Mouse (Mus musculus) hindbrain, postnatal 0 days (tissue): ENCODE results near the gene Tmem174. TPM values are rescaled to one million over a fixed set of nuclear protein-coding genes. Genes with fewer than 3 reads are reported as not detected.

Experiments
- ATAC-seq: fragments of 200-750 bp; cut with Nextera tagmentation; 2 replicates; pipeline ENCODE4 v1.8.0; 2017; ENCODE audit warnings: mild to moderate bottlenecking, moderate TSS enrichment, moderate library complexity
- DNase-seq: peaks from one replicate; pipeline ENCODE4 v3.0.0-alpha.2; 2015; ENCODE audit warnings: low spot score
- H3K27ac ChIP-seq: fragments of 300-500 bp; sonication (generic); 2 replicates; pipeline ENCODE4 v1.5.1; 2014; ENCODE audit warnings: mild to moderate bottlenecking
- H3K27me3 ChIP-seq: fragments of 300-500 bp; sonication (generic); 2 replicates; pipeline ENCODE4 v1.6.1; 2014; ENCODE audit warnings: low read length, mixed read lengths; ENCODE audit not compliant: insufficient read depth
- H3K36me3 ChIP-seq: fragments of 300-500 bp; sonication (generic); 2 replicates; pipeline ENCODE4 v1.6.1; 2014; ENCODE audit warnings: low read length, mixed read lengths; ENCODE audit not compliant: insufficient read depth
- H3K4me1 ChIP-seq: fragments of 300-500 bp; sonication (generic); 2 replicates; pipeline ENCODE4 v1.6.1; 2014; ENCODE audit warnings: antibody characterized with exemption, low read length, mixed read lengths; ENCODE audit not compliant: insufficient read depth
- H3K4me2 ChIP-seq: fragments of 300-500 bp; sonication (generic); 2 replicates; pipeline ENCODE4 v1.6.1; 2014; ENCODE audit warnings: low read depth, mild to moderate bottlenecking, low read length, moderate library complexity, mixed read lengths
- H3K4me3 ChIP-seq: fragments of 300-500 bp; sonication (generic); 2 replicates; pipeline ENCODE4 v1.5.1; 2014; ENCODE audit warnings: low read length
- H3K9ac ChIP-seq: fragments of 300-500 bp; sonication (generic); replicated peaks from 2 replicates; pipeline ENCODE4 v1.6.1; 2014; ENCODE audit warnings: mild to moderate bottlenecking, low read length, moderate library complexity, mixed read lengths
- H3K9me3 ChIP-seq: fragments of 300-500 bp; sonication (generic); 2 replicates; pipeline ENCODE4 v1.6.1; 2016; ENCODE audit warnings: low read length, mixed read lengths
- CTCF ChIP-seq: IDR thresholded peaks from 2 replicates; pipeline ENCODE4 v1.5.1; 2016; ENCODE audit warnings: antibody characterized with exemption, control low read depth, low read depth
- WGBS: fragments of 180-500 bp; shearing (Covaris S2); extraction: QIAGEN DNeasy Blood & Tissue Kit; methylation state at CpG from one replicate; pipeline ENCODE4 v1.1.7; 2014; 5-methylcytosine and 5-hydroxymethylcytosine counted together
- polyA plus RNA-seq: library from polyadenylated mRNA; unstranded; fragments of >200 nt; fragmentation: Nextera tagmentation; extraction: Ambion mirVana; gene quantifications from 2 replicates; pipeline ENCODE4 v1.2.1, GENCODE M21; 2015
- total RNA-seq: library from RNA; depleted of rRNA; stranded (reverse); fragments of >200 nt; gene quantifications from 2 replicates; pipeline ENCODE4 v1.2.3, GENCODE M21; 2014

Gene Tmem174
- total and polyA plus RNA-seq, 2 experiments from 2014 or later: 0.10 TPM; not detected in 1

GRCm38 (mm10) chr13:98652194-98652593 is 15.0 kb upstream of the Tmem174 start:
- no peak overlapping the region for H3K4me2 ChIP-seq
- TF ChIP-seq CTCF: no peak
- DNase-seq (no peak), ATAC-seq (no peak)
- H3K4me3 ChIP-seq: no peak overlapping the region
- WGBS: 92% methylated on average over 2 of the region's 2 CpGs
- no peaks in the 10 kb centered on the region for H3K27me3 ChIP-seq
- H3K36me3 ChIP-seq: no peaks in the 10 kb centered on the region
- H3K4me1 ChIP-seq: peaks cover 15% of the 10 kb centered on the region
- H3K9me3 ChIP-seq: no peaks in the 10 kb centered on the region
- no peak overlapping the region for H3K27ac ChIP-seq
- H3K9ac ChIP-seq: no peak overlapping the region

DNA sequence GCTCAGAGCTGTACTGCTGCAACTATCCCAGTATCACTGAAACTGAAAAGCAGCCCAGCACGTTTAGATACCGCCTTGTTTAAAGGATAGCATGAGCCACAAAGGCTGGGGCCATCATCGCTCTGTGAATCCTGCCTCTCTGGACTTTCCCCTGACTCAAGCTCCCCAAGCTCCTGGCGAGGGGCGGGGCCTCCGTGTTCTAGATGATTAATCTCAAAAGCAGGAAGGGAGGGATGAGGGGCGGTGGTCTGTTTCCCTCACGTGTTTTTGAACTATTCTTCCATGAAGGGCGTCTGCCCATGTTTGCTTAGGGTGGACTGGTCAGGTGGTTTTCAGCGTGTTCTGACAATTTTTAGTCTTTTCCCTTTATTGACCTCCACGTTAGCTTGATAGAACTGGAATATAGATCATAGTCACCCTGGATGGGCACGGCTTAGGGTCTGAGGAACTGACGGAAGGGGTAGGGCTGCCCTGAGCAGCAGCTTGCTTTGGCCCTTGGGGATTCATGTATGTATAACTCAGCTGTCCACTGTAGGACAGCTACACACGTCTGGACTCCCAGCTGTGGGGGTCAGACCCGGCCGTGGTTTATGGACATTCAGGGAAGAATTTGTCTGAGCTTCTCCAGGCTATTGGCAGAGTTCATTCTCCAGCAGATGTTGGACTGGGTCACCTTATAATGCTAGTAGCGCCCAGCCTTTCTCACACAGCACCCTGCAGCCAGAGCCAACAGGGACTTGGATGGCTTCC is 14.2 kb upstream of the Tmem174 start:
- peaks cover 13% of the 10 kb centered on the region for H3K4me1 ChIP-seq
- no peak overlapping the region for H3K9ac ChIP-seq
- H3K4me3 ChIP-seq: no peak overlapping the region
- ATAC-seq (no peak), DNase-seq (no peak)
- H3K4me2 ChIP-seq: no peak overlapping the region
- H3K27ac ChIP-seq: no peak overlapping the region
- 67% methylated on average over 17 of the region's 17 CpGs for WGBS
- no peaks in the 10 kb centered on the region for H3K9me3 ChIP-seq
- no peak for TF ChIP-seq CTCF
- H3K36me3 ChIP-seq: no peaks in the 10 kb centered on the region
- no peaks in the 10 kb centered on the region for H3K27me3 ChIP-seq

- DNase-seq (no peak), ATAC-seq (no peak)
- no peak for TF ChIP-seq CTCF
- Histone ChIP-seq H3K36me3 (no peaks in the 10 kb centered on the region), H3K4me2 (no peak overlapping the region), H3K9me3 (no peaks in the 10 kb centered on the region), H3K4me3 (no peak overlapping the region), H3K27me3 (no peaks in the 10 kb centered on the region), H3K4me1 (no peaks in the 10 kb centered on the region), H3K27ac (no peak overlapping the region), H3K9ac (no peak overlapping the region)
- 84% methylated on average over 22 of the region's 22 CpGs for WGBS
Measured at GRCm38 (mm10) chr13:98647775-98648568, 10.8 kb upstream of the Tmem174 start.

- no peak for TF ChIP-seq CTCF
- Histone ChIP-seq H3K4me2 (no peak overlapping the region), H3K4me1 (no peaks in the 10 kb centered on the region), H3K36me3 (no peaks in the 10 kb centered on the region), H3K27ac (no peak overlapping the region), H3K4me3 (no peak overlapping the region), H3K9me3 (no peaks in the 10 kb centered on the region), H3K9ac (no peak overlapping the region), H3K27me3 (no peaks in the 10 kb centered on the region)
- no peak for ATAC-seq
- 92% methylated on average over 5 of the region's 5 CpGs for WGBS
- DNase-seq: no peak
Measured at GRCm38 (mm10) chr13:98638507-98639166, 1.4 kb upstream of the Tmem174 start.

GRCm38 (mm10) chr13:98636571-98636970 is 639 bp downstream of the Tmem174 start:
- Histone ChIP-seq H3K36me3 (no peaks in the 10 kb centered on the region), H3K9ac (no peak overlapping the region), H3K4me2 (no peak overlapping the region), H3K27me3 (no peaks in the 10 kb centered on the region), H3K27ac (no peak overlapping the region), H3K9me3 (no peaks in the 10 kb centered on the region), H3K4me1 (no peaks in the 10 kb centered on the region), H3K4me3 (no peak overlapping the region)
- ATAC-seq (no peak), DNase-seq (no peak)
- 72% methylated on average over 18 of the region's 18 CpGs for WGBS
- no peak for TF ChIP-seq CTCF

GRCm38 (mm10) chr13:98633641-98634484 is 3.3 kb downstream of the Tmem174 start:
- peak; percentile 50 for TF ChIP-seq CTCF
- DNase-seq: peak; percentile 19
- Histone ChIP-seq H3K27ac (no peak overlapping the region), H3K27me3 (no peaks in the 10 kb centered on the region), H3K36me3 (no peaks in the 10 kb centered on the region), H3K4me2 (no peak overlapping the region), H3K4me1 (no peaks in the 10 kb centered on the region), H3K4me3 (no peak overlapping the region), H3K9me3 (no peaks in the 10 kb centered on the region), H3K9ac (no peak overlapping the region)
- ATAC-seq: no peak
- WGBS: 61% methylated on average over 6 of the region's 6 CpGs
